Mouse (Mus musculus) thymus, adult 2 months (tissue): ENCODE results near the gene Ccl28.
"Not testable (repeated sequence)": the region's sequence is repeated elsewhere in the genome, so short reads cannot be mapped to it uniquely, and the experiment has no call there.

Experiments used
- CTCF ChIP-seq: fragments of 200-500 bp; IDR thresholded peaks from 2 replicates; pipeline ENCODE4 v1.5.1; 2012; ENCODE audit warnings: mild to moderate bottlenecking, control low read depth, low read length, moderate library complexity, borderline replicate concordance; ENCODE audit not compliant: control insufficient read depth, poor library complexity, insufficient read depth; ENCODE audit errors: extremely low read depth
- POLR2A ChIP-seq: fragments of 200-500 bp; IDR thresholded peaks from 2 replicates; pipeline ENCODE4 v1.6.1; 2012; ENCODE audit warnings: mild to moderate bottlenecking, low read length, control low read depth, moderate library complexity; ENCODE audit not compliant: control insufficient read depth, poor library complexity, insufficient read depth; ENCODE audit errors: extremely low read depth

GRCm38 (mm10) chr13:119599066-119599465 is 24.6 kb upstream of the Ccl28 start:
- not testable (repeated sequence) for TF ChIP-seq CTCF, POLR2A
